Mouse (Mus musculus) layer of hippocampus, postnatal 10 days (tissue): ENCODE data around the gene Mrpl45. TPM values are rescaled to one million over a fixed set of nuclear protein-coding genes. Genes with fewer than 3 reads are reported as not detected.
"Not testable (repeated sequence)": the region's sequence is repeated elsewhere in the genome, so short reads cannot be mapped to it uniquely, and the experiment has no call there.

Source experiments
- DNase-seq, 2 experiments: peaks; one replicate each; pipeline ENCODE4 v3.0.0; 2021; ENCODE audit warnings: low spot score in 2 of 2
- total RNA-seq, 2 experiments: library from RNA; stranded (reverse); gene quantifications; 2 replicates each; pipeline ENCODE4 v1.2.3; 2021

The Mrpl45 gene
- total RNA-seq, 2 experiments from 2014 or later = 22.8 to 23.7 TPM

GRCm38 (mm10) chr11:97292731-97293130 is 22.8 kb upstream of the Mrpl45 start:
- no peak for DNase-seq

- no peak for DNase-seq
These were observed 19.0 kb upstream of the Mrpl45 start for GRCm38 (mm10) chr11:97296542-97296941.

- DNase-seq = no peak
These were observed 15.6 kb upstream of the Mrpl45 start for GRCm38 (mm10) chr11:97299939-97300338.

- no peak for DNase-seq
These were observed 14.1 kb upstream of the Mrpl45 start for GRCm38 (mm10) chr11:97301406-97301805.

GRCm38 (mm10) chr11:97302231-97302781 is 13.2 kb upstream of the Mrpl45 start:
- peak in 1 of 2 experiments; percentile 19 for DNase-seq

GRCm38 (mm10) chr11:97304631-97305030 is 10.9 kb upstream of the Mrpl45 start:
- no peak for DNase-seq

GRCm38 (mm10) chr11:97307294-97308069 is 8.0 kb upstream of the Mrpl45 start:
- no peak for DNase-seq

- no peak for DNase-seq
These were observed 6.6 kb upstream of the Mrpl45 start for GRCm38 (mm10) chr11:97308806-97309450.

GRCm38 (mm10) chr11:97309451-97309836 is 6.1 kb upstream of the Mrpl45 start:
- peak; percentile 38 to 53 for DNase-seq

GRCm38 (mm10) chr11:97309911-97310571 is 5.5 kb upstream of the Mrpl45 start:
- DNase-seq = peak; percentile 67 to 80

GRCm38 (mm10) chr11:97310895-97311631 is 4.5 kb upstream of the Mrpl45 start:
- DNase-seq = no peak

GRCm38 (mm10) chr11:97312871-97313270 is 2.6 kb upstream of the Mrpl45 start:
- not testable (repeated sequence) for DNase-seq

GRCm38 (mm10) chr11:97314110-97314509 is 1.4 kb upstream of the Mrpl45 start:
- no peak for DNase-seq

GRCm38 (mm10) chr11:97314751-97315503 is 589 bp upstream of the Mrpl45 start:
- DNase-seq = no peak

GRCm38 (mm10) chr11:97321197-97321596 is 5.7 kb downstream of the Mrpl45 start:
- DNase-seq = no peak

GRCm38 (mm10) chr11:97321894-97322600 is 6.5 kb downstream of the Mrpl45 start:
- not testable (repeated sequence) for DNase-seq

GRCm38 (mm10) chr11:97325224-97325623 is 9.7 kb downstream of the Mrpl45 start:
- DNase-seq = no peak

- peak; percentile 73 to 76 for DNase-seq
These were observed 12.6 kb downstream of the Mrpl45 start for GRCm38 (mm10) chr11:97328148-97328547.

- DNase-seq = no peak
These were observed 14.8 kb downstream of the Mrpl45 start for GRCm38 (mm10) chr11:97330315-97330714.
